9 mouse cellular contexts compared by ENCODE assay signal in genomic region chr2:70559520-70559919, GRCm38 (mm10). TPM values are rescaled to one million over a fixed set of nuclear protein-coding genes. Genes with fewer than 3 reads are reported as not detected.
DNase-seq lines count a peak whose midpoint lies in the region; ATAC-seq and TF ChIP-seq lines count a peak whose summit lies in the region.
"Had no signal": no experiment of that assay in that cellular context is flagged by ENCODE, and none has a peak within 500 bp of the region (broad histone marks: within the 10 kb centered on the region; RNA-seq: fewer than 3 reads in every experiment).

No protein-coding gene starts in this region.

- H3ac ChIP-seq in myocyte (ENCODE audit: control insufficient read depth, insufficient read length): no peak overlapping the region

- no peaks in the 10 kb centered on the region for H3K9me3 ChIP-seq in limb, embryonic 11.5 days (ENCODE audit: control insufficient read depth, low read length)

- no peak overlapping the region for H3K27ac ChIP-seq in limb, embryonic 11.5 days (replicated peaks; ENCODE audit: low read depth, low read length)

- WGBS in limb, embryonic 11.5 days: 2% methylated on average over 13 of the region's 13 CpGs

- intact Hi-C loops in gastrocnemius, postnatal 36 days (cut with DNase I): loop anchor here (2.0 to 5.0 kb wide), 3 partner anchors 287 to 432 kb away; no protein-coding TSS in a partner anchor
- intact Hi-C loops in gastrocnemius, postnatal 14 days (cut with DNase I; ENCODE audit: low total_unique reads): loop anchor here (5.0 kb wide), 1 partner anchor 332 kb away; no protein-coding TSS in a partner anchor
- intact Hi-C loops in left cerebral cortex, postnatal 36 days (cut with DNase I): loop anchor here (1.0 to 10.0 kb wide), 2 partner anchors 305 to 433 kb away; no protein-coding TSS in a partner anchor

- H3K4me3 ChIP-seq in limb, embryonic 11.5 days (ENCODE audit: low read depth, low read length): no peak overlapping the region
- no peak overlapping the region for H3K4me3 ChIP-seq in myocyte

- peak; percentile 63 for DNase-seq in gastrocnemius, postnatal 10 days
- no peak for DNase-seq in gastrocnemius, postnatal 36 days
- peak; percentile 17 for DNase-seq in adipocyte (ENCODE audit: low spot score)
- peak; percentile 46 for DNase-seq in gastrocnemius, postnatal 14 days
- DNase-seq in limb, embryonic 11.5 days (ENCODE audit: low spot score): peak; percentile 93
- DNase-seq in thymus, adult 18-20 months: peak; percentile 48 to 64
- DNase-seq in left cerebral cortex, postnatal 36 days (ENCODE audit: low spot score in 2 of 2): no peak

- H3K27me3 ChIP-seq in limb, embryonic 11.5 days (ENCODE audit: control insufficient read depth, insufficient read depth, low read length): peaks cover 59% of the 10 kb centered on the region
- H3K27me3 ChIP-seq in myocyte (ENCODE audit: control insufficient read depth, insufficient read depth, insufficient read length): peaks cover 40% of the 10 kb centered on the region
- H3K27me3 ChIP-seq: Patski had no signal

- H3K4me2 ChIP-seq in limb, embryonic 11.5 days (ENCODE audit: low read depth, severe bottlenecking): no peak overlapping the region
- no peak overlapping the region for H3K4me2 ChIP-seq in myocyte (ENCODE audit: low read depth)

- peaks cover 10% of the 10 kb centered on the region for H3K4me1 ChIP-seq in limb, embryonic 11.5 days (ENCODE audit: control insufficient read depth, insufficient read depth, low read length)

- ATAC-seq in limb, embryonic 11.5 days (ENCODE audit: insufficient number of reproducible peaks, low FRiP score, low TSS enrichment, low read depth): no peak
- ATAC-seq: Patski had no signal

- H3K36me3 ChIP-seq in limb, embryonic 11.5 days (ENCODE audit: control insufficient read depth, insufficient read depth, low read length): no peaks in the 10 kb centered on the region
- H3K36me3 ChIP-seq in myocyte (ENCODE audit: control insufficient read depth, insufficient read depth): no peaks in the 10 kb centered on the region

- H3K9ac ChIP-seq in limb, embryonic 11.5 days (ENCODE audit: low read length): no peak overlapping the region

- no peak for TF ChIP-seq POLR2A in myocyte (IDR thresholded peaks at IDR 0.05; ENCODE audit: insufficient read length, low read depth)

- H3K79me2 ChIP-seq in myocyte (ENCODE audit: control insufficient read depth, insufficient read depth): no peaks in the 10 kb centered on the region

TF ChIP-seq in myocyte, 11 proteins besides CTCF, POLR2A, EP300 and RAD21:
- TF ChIP-seq USF1 (IDR thresholded peaks at IDR 0.05; ENCODE audit: low read depth) (no peak), POLR2AphosphoS2 (IDR thresholded peaks at IDR 0.05; ENCODE audit: insufficient read length, low read depth) (no peak), SRF (IDR thresholded peaks at IDR 0.05; ENCODE audit: control insufficient read depth, insufficient read length, low read depth) (no peak), CEBPB (IDR thresholded peaks at IDR 0.05; ENCODE audit: insufficient read depth, poor library complexity, severe bottlenecking) (no peak), TCF12 (IDR thresholded peaks at IDR 0.05; ENCODE audit: insufficient read depth, poor library complexity, severe bottlenecking) (no peak), MAX (IDR thresholded peaks at IDR 0.05; ENCODE audit: low read depth) (no peak), REST (IDR thresholded peaks at IDR 0.05; ENCODE audit: insufficient read depth, insufficient read length) (peak; percentile 93), MYOG (IDR thresholded peaks at IDR 0.05; ENCODE audit: control insufficient read depth in 1 of 3, insufficient read depth in 1 of 3, insufficient read length in 2 of 3, low read depth in 2 of 3) (no peak)

RNA-seq across cellular contexts. Expression of gene Gad1, which starts 6.6 kb away (rescaled TPM):
- under 1 TPM; 0.49 to 0.88 TPM for total RNA-seq in gastrocnemius, postnatal 10 days (2021)
- total RNA-seq in gastrocnemius, postnatal 36 days (2021): 1 to 10 TPM; 1.1 to 1.6 TPM
- 1 to 10 TPM in 1 of 2 experiments, under 1 TPM in 1; 0.51 to 1.4 TPM for total RNA-seq in gastrocnemius, postnatal 14 days (2021)
- polyA plus RNA-seq in limb, embryonic 11.5 days (2014; fragmentation: Nextera tagmentation; extraction: Ambion mirVana): 0.21 and 0.75 TPM in 2 replicates
- polyA plus RNA-seq in myocyte (2012; fragmentation: generic; extraction: Trizol): not detected
- total RNA-seq in left cerebral cortex, postnatal 36 days (2021): 100 to 1,000 TPM; 361 to 392 TPM

RNA-seq across cellular contexts. Expression of gene Erich2, which starts 50.9 kb away (rescaled TPM):
- not detected for total RNA-seq in gastrocnemius, postnatal 10 days (2021)
- total RNA-seq in gastrocnemius, postnatal 36 days (2021): not detected
- not detected for total RNA-seq in gastrocnemius, postnatal 14 days (2021)
- 0.33 TPM in 1 of 2 replicates, not detected in the other for polyA plus RNA-seq in limb, embryonic 11.5 days (2014; fragmentation: Nextera tagmentation; extraction: Ambion mirVana)
- 0.13 TPM for polyA plus RNA-seq in myocyte (2012; fragmentation: generic; extraction: Trizol)
- total RNA-seq in left cerebral cortex, postnatal 36 days (2021): under 1 TPM; 0.54 to 0.59 TPM

Comparison
In these comparisons a context has a peak if more than half of its experiments do, and no peak if none do; other contexts are left out.
1. DNase-seq: peak in gastrocnemius, postnatal 10 days (single experiment), adipocyte (single experiment), gastrocnemius, postnatal 14 days (single experiment), limb, embryonic 11.5 days (single experiment) and thymus, adult 18-20 months (2 of 2); none in gastrocnemius, postnatal 36 days (0 of 2) and left cerebral cortex, postnatal 36 days (0 of 2).
2. RNA of gene Gad1, which starts 6.6 kb away (total RNA-seq): 361 to 392 TPM in left cerebral cortex, postnatal 36 days; 1.1 to 1.6 TPM in gastrocnemius, postnatal 36 days, 0.51 to 1.4 TPM in gastrocnemius, postnatal 14 days and 0.49 to 0.88 TPM in gastrocnemius, postnatal 10 days; every median in the first group is over 100 times any median in the second.